Mouse (Mus musculus): ENCODE results near the gene Cideb.

DNA sequence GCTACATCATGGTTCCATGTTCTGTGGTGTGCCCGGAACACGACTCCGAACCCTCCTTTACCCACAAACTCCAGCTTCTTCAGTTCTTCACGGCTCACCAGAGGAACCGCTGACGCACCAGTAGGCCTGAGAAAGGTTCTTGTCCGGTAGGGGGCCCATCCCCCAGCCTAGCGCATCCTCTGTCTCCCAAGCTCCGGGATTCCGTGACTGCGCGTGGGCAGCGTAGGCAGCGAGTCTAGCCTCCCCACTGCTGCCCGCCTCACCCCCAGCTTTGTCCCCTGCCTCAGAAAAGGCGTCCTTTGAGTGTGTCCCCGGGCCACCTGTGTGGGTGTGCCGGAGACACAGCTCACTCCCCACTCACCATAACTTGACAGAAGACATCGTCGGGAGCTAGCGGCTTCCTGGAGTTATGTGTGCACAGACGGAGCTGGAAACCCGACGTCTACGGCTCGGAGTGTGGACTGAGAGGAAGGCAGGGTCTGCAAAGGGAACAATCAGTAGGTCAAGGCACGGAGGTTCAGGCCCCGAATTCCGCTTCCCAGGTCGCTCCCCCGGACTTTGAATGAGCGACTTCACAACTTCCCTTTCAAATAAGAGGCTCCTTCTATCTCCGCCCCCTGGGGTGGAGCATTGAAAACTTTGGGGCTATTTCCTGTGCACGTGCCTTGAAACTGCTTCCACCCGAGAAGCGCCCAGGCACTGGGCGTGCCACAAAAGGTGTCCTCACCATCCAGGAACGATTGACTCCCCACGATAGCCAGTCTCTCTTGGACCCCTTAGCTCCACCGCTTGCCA, 30.2 kb upstream of the Cideb start, which contains the start of gene Ripk3:
- TF ChIP-seq CTCF (conservative IDR thresholded peaks at IDR 0.05; ENCODE audit: low read length): 0 out of 2 replicates have a peak, but pooled peaks have one; percentile 14
- TF ChIP-seq POU5F1 (IDR thresholded peaks at IDR 0.05; ENCODE audit: borderline replicate concordance, low read length): no peak
